Mouse (Mus musculus): ENCODE results near the gene Wdr77.
A peak's percentile ranks its signal among the peaks of the same experiment; 100 is the strongest.
"Not testable (repeated sequence)": the region's sequence is repeated elsewhere in the genome, so short reads cannot be mapped to it uniquely, and the experiment has no call there.

Gene Wdr77

DNA sequence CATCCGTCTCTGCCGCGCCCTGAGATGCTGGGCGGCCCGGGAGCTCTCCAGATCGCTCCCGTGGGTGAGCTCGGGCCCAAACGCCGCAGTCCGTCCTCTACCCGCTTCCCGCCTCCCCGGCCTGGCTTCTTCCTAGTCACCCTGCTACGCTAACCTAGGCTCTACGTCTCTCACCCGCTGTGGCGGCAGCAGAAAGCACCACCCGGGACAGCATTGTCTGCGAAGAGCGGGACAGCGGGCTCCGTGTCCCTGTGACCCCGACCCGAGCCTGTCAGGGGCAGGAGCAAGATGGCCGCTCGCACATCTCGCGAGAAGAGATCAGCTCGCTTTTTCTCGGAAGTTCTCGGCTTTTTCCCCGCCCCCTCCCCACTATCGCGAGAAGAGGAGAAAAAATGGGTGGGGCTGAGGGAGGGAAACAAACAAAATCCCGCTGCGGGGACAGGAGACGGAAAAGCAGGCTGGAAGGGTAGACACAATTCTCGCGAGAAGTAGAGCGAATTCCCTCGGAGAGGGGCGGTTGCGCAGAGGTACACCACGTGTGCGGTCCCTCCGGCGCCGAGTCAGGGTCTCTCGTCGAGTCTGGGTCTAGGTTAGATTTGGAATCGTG lies at the start of gene Wdr77:
Wdr77 (plus strand) TSS at position 396 of the 607 bp plus-strand sequence.
- DNase-seq (ENCODE audit: low read depth, low spot score) = peak; percentile 99

GRCm38 (mm10) chr3:105910519-105911190 lies 48.5 kb upstream of the Wdr77 start:
- peak; percentile 62 for DNase-seq (ENCODE audit: low read depth, low spot score)

DNA sequence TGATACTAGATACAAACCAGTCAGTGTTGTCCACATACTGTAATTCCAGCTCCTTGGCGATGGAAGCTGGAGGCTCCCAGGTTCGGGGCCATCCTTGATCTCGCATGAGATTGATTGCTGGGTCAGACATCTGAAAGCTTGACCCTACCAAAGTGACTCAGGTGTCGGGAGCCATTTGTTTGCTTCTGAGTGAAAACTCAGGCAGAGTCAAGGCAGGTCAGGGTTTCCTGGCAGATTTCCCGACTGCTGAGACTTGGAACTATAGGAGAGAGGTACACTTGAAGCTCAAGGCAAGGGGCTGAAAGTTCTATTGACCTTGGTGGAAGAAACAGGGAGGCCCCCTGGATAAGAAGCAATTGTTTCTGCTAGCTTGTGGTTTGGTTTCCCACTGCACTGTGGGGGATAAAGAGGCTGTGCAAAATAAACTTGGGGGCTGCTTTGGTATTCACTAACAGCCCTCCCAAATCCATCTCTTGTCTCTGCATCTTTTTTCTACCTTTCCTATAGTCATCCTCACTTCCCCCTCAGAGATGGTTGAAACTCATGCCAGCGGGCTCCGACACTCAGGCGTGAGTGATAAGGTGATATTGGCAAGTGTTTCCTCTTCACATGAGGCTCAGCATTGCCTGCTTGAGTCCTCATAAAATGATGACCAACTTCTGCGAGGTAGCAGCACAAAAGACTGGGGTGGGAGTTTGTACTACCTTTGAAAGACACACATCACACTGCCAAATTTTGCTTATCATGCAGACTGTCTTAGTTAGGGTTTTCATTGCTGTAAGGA lies 46.9 kb upstream of the Wdr77 start:
- DNase-seq (ENCODE audit: low read depth, low spot score) = no peak

GRCm38 (mm10) chr3:105913839-105914681 lies 45.1 kb upstream of the Wdr77 start:
- no peak for DNase-seq (ENCODE audit: low read depth, low spot score)

GRCm38 (mm10) chr3:105915281-105915680 lies 43.9 kb upstream of the Wdr77 start:
- no peak for DNase-seq (ENCODE audit: low read depth, low spot score)

DNA sequence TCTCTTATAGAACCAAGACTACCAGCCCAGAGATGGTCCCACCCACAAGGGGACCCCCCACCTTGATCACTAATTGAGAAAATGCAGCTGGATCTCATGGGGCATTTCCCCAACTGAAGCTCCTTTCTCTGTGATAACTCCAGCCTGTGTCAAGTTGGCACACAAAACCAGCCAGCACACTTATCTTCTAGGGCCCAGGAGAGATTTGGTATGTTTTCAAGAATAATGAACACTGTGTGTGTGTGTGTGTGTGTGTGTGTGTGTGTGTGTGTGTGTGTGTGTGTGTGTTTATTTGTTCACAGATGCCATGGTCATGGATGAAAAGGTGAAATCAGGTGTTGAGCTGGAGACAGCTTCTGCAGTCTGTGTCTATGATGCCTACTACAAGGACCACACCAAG lies 42.7 kb upstream of the Wdr77 start:
- not testable (repeated sequence) for DNase-seq (ENCODE audit: low read depth, low spot score)

DNA sequence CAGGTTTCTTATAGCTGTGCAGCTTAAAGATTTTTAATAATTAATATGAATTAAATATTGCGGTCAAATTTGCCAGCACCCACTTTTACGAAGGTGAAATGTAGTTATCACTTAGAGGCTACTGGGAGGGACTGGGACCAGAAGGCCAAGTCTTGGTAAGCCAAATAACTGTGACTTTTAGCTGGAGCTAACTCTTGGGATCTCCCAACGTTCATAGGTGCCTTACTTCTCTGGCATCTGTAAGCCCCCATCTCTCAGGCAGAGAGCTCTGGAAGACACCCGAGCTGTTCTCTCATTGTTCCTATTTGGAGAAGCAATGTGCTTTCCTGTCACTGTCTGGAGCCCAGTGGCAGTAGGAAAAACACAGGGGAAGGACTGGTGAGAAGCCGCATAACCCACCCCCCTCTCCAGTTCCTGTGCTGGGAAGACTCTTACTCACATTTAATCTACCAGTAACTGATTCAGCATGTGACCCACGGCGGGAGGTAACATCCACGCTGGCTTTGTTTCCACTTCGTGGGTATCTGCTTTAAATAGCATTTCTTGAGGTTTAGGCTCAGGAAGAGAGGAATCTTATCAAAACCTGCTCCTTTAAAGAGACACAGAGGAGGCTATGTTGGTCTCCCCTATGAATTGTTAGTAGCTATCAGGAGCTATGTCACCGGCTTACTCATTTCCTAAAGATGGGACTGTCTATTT lies 41.4 kb upstream of the Wdr77 start:
- DNase-seq (ENCODE audit: low read depth, low spot score) = no peak

DNA sequence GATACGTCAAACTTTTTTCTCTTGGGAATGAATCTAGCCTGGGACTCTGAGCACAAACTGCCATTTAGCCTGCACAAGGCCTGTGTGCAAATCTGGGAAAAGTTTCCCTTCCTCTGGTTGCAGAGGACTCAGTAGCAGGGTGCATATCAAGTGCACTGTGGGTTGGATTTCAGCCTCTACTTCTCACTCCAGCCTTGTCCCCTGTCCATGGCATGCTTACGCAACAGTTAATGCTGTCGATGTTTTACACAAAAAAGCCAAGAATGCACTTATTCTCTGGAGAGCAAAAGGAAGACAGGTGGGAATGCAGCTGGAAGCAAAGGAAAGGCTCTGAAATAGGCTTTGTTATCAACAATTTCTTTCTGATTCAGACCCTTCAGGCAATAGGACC lies 40.8 kb upstream of the Wdr77 start:
- DNase-seq (ENCODE audit: low read depth, low spot score) = no peak

GRCm38 (mm10) chr3:105920743-105921142 lies 38.4 kb upstream of the Wdr77 start:
- DNase-seq (ENCODE audit: low read depth, low spot score) = not testable (repeated sequence)

DNA sequence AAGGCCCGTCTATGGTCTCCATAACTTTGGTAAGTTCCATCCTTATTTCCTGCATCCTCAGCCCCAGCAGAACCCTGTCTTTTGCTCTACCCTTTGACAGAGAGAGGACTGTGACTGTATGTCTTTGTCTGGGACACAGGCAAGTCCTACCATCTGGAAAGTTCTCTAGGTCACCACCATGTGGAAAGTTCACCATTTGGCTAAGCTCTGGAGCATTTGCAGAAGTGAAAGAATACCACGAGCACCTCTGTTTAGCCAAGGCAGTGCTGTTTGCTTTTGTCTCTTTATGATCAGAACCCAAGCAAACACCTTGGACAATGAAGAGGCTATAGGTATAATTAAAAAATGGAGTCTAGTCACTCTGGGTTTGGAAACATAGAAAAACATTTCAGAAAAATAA lies 37.2 kb upstream of the Wdr77 start:
- no peak for DNase-seq (ENCODE audit: low read depth, low spot score)

- DNase-seq (ENCODE audit: low read depth, low spot score) = no peak
Measured at GRCm38 (mm10) chr3:105924616-105925015, 34.6 kb upstream of the Wdr77 start.

- DNase-seq (ENCODE audit: low read depth, low spot score) = no peak
Measured at GRCm38 (mm10) chr3:105927561-105928194, 31.5 kb upstream of the Wdr77 start.

GRCm38 (mm10) chr3:105928195-105928569 lies 31.0 kb upstream of the Wdr77 start:
- no peak for DNase-seq (ENCODE audit: low read depth, low spot score)

DNA sequence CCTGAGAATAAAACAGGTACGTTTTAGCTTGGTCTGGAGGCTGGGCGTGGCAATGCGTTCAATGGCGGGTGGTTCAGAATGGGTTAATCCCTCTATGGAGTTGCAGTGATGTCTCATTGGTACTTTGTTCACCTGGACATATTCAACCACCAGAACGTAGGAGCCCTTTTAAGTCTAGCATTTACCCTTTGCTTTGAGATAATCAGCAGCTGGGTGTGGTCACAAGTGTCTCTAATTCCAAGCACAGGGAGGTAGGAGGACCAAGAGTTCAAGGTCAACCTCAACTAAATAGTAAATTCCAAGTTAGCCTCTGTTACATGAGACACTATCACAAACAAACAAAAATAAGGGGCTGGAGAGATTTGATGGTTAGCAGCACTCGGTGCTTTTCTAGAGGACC lies 30.4 kb upstream of the Wdr77 start:
- DNase-seq (ENCODE audit: low read depth, low spot score) = no peak

DNA sequence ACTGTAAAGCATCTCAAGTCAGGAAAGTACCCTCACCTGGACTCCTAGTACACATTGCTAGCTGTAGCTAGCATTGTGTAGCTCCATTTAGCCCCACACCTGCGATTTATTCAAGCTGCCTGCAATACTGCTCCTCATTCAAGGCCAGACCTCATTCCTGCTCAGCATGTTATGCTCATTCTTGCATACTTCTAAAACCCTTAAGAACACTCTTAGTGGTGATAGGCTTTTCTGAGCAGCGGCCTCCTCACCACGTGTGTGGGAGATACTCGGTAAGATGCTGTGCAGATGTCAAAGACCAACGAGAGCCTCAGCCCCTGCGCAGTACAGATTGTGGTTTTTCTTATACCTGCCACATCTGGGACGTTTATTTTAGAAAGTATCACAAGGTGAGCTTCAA lies 29.3 kb upstream of the Wdr77 start:
- no peak for DNase-seq (ENCODE audit: low read depth, low spot score)

DNA sequence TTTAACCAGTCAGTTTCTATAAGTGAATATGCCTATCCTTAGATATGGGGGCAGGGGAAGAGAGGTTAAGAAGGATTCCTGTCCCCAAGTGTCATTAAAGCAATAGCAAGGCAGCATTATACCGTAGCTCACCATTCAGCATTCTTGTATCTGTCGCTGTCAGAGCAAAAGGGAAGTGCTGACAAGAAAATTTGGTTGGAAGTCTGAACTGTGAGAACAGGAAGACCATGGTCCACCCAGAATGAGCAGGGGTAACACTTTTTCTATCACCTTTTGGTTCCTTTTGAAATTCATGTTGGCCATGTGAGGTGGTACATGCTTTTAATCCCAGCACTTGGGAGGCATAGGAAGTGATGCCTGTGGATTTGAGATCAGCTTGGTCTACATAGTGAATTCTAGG lies 28.1 kb upstream of the Wdr77 start:
- DNase-seq (ENCODE audit: low read depth, low spot score) = no peak

DNA sequence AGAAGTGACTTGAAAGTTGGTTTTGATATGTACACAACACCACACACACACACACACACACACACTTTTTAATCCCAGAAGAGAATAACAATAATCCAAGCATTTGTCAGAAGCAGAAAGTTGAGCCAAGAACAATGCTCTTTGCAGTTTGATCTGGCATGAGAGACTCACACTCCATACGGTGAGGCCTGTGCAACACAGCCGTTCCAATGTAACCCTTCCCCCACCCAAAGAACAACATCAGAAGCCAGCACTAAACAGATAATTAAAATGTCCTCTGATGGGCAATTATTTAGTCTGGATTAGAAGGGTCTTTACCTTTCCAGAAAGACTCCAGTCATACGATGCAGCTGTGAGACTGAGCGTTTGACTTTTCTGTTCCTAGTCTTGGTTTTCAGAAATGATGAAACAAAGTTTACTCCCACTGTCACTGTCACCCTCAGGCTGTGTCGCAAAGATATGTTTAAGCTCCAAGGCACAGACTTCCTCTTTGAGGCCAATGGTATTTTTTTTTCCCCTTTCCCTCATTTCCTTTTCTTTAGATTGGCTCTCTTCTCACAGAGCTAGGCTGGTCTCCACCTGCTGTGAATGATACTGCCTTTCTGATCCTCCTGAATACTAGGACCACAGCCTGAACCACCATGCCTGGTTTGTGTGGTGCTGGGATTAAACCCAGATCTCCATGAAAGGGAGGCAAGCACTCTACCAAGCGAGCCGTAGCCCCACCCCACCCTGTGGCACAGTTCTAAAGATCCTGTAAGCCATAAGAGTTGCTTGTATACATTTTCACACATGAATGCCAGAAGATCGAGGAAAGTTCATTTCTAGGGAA lies 26.7 kb upstream of the Wdr77 start, which contains the start of gene I830077J02Rik:
I830077J02Rik (minus strand) TSS at position 425 of the 832 bp plus-strand sequence.
- DNase-seq (ENCODE audit: low read depth, low spot score) = no peak

DNA sequence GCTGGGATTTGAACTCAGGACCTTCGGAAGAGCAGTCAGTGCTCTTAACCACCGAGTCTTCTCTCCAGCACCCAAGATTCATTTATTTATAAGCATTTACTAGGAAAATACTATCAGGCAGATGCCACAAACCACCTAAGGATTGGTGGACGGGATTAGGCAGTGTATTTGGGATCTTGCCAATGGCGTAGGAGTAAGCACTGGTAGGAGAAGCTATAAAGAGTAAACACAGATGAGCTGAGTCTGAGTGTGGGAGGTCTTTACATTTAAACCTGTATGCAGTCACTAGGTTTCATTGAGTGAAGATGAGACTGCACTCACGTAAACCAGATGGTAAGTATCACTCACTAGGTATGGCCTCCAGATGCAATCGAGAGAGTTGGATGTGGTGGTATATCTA lies 25.2 kb upstream of the Wdr77 start:
- DNase-seq (ENCODE audit: low read depth, low spot score) = no peak

DNA sequence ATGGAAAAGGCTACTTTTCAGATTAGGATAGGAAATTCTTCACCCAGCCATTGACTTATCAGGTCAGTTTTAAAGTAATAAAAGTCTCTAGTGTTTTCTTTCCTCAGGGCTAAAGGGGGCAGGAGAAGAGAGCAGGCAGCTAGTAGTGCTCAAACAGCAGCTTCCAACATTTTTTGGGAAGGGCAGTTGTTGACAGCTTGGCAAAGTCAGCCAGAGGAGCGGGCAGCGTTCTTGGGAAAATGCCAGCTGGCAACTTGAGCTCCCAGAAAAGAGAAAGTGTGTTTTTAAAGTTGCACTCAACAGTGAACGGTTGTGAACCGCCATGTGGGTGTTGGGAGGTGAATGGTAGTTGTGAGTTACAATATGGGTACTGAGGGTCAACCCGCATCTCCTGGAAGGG lies 24.1 kb upstream of the Wdr77 start:
- DNase-seq (ENCODE audit: low read depth, low spot score) = no peak

- no peak for DNase-seq (ENCODE audit: low read depth, low spot score)
Measured at GRCm38 (mm10) chr3:105936111-105936510, 23.1 kb upstream of the Wdr77 start.

All from CD4-positive helper T cell, adult 2 months (primary cell).